Mouse (Mus musculus): Measurements from ENCODE around the gene Tln2.

DNA sequence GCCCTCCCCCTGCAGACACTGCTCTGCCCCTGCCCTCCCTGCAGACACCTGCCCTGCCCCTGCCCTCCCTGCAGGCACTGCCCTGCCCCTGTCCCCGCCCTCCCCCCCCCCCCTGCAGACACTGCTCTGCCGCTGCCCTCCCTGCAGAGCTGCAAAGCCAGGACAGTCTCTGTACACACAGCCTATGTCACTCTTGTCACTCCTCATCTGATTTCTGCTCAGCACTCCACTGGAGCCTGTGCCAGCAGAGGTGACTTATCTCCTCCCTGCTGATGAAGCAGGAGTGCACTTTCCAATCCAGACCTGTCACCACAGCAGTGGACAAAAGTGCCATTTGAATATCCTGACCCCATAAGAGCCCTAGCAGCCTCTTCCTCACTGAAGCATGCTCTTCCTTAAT is 118.0 kb downstream of the Tln2 start:
- TF ChIP-seq POLR2A (IDR thresholded peaks at IDR 0.05; ENCODE audit: low read depth, low read length) (no peak), CTCF (IDR thresholded peaks at IDR 0.05; ENCODE audit: extremely low read depth, insufficient read depth, insufficient read length, insufficient replicate concordance) (no peak)

All from spleen, adult 2 months (tissue).